Mouse (Mus musculus): ENCODE results near the gene Ccrl2.

DNA sequence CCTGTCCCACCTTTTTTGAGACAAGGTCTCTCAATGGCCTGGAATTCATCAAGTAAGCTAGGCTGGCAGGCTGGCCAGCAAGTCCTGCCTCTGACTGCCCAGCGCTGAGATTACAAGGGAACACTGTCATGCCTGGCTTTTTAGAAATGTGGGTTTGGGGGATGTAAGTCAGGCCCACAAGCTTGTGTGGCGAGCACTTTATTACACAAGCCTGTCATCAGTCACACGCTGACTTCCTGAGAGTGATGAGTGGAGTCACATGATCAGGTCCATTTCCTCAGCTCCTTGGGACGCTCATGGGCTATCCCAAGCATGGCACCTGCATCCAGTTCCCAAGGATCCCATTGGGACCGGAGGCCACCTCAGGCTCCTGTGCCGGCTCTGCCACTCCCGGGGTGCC lies 38.4 kb upstream of the Ccrl2 start:
- TF ChIP-seq E2F4 (IDR thresholded peaks at IDR 0.05; ENCODE audit: insufficient replicate concordance, low read depth, low read length) (no peak), CTCF (conservative IDR thresholded peaks at IDR 0.05 in 1 of 2, IDR thresholded peaks at IDR 0.05 in 1 of 2; ENCODE audit: low read depth in 2 of 2, low read length in 2 of 2) (no peak), CHD1 (IDR thresholded peaks at IDR 0.05; ENCODE audit: low read depth, low read length) (no peak), EP300 (IDR thresholded peaks at IDR 0.05; ENCODE audit: low read length) (no peak), UBTF (IDR thresholded peaks at IDR 0.05; ENCODE audit: low read depth, low read length) (no peak)
